Mouse (Mus musculus) C2C12 (cell line): ENCODE results near the gene Tor4a. TPM values are rescaled to one million over a fixed set of nuclear protein-coding genes. Genes with fewer than 3 reads are reported as not detected.

Source experiments
- H3K27me3 ChIP-seq: one replicate; pipeline ENCODE4 v1.6.1; 2011; ENCODE audit not compliant: control insufficient read depth, insufficient read depth, insufficient read length
- H3K36me3 ChIP-seq: one replicate; pipeline ENCODE4 v1.6.1; 2011; ENCODE audit not compliant: control insufficient read depth, insufficient read depth
- H3K4me3 ChIP-seq: one replicate; pipeline ENCODE4 v1.5.1; 2011; ENCODE audit warnings: mild to moderate bottlenecking, control low read depth; ENCODE audit not compliant: poor library complexity, insufficient read depth, severe bottlenecking
- H3K79me2 ChIP-seq: one replicate; pipeline ENCODE4 v1.6.1; 2011; ENCODE audit not compliant: control insufficient read depth, insufficient read depth
- H3K79me3 ChIP-seq: one replicate; pipeline ENCODE4 v1.6.1; 2011; ENCODE audit warnings: low read depth, control low read depth
- H3ac ChIP-seq: one replicate; pipeline ENCODE3; 2011; ENCODE audit warnings: low read depth; ENCODE audit not compliant: control insufficient read depth, insufficient read length
- CEBPB ChIP-seq: IDR thresholded peaks from one replicate; pipeline ENCODE4 v1.6.1; 2011; ENCODE audit warnings: low read depth, mild to moderate bottlenecking, control low read depth, moderate library complexity
- CTCF ChIP-seq: IDR thresholded peaks from one replicate; pipeline ENCODE4 v1.5.1; 2011; ENCODE audit not compliant: control insufficient read depth, insufficient read depth, insufficient read length
- FOSL1 ChIP-seq: IDR thresholded peaks from one replicate; pipeline ENCODE4 v1.8.0; 2011; ENCODE audit warnings: mild to moderate bottlenecking, low read length; ENCODE audit not compliant: poor library complexity, insufficient read depth, severe bottlenecking
- MAX ChIP-seq: IDR thresholded peaks from one replicate; pipeline ENCODE4 v1.6.1; 2011; ENCODE audit warnings: mild to moderate bottlenecking, control low read depth
- MYOD1 ChIP-seq: IDR thresholded peaks from one replicate; pipeline ENCODE4 v1.6.1; 2011; ENCODE audit warnings: low read depth; ENCODE audit not compliant: control insufficient read depth, insufficient read length
- MYOG ChIP-seq: IDR thresholded peaks from one replicate; pipeline ENCODE4 v1.6.1; 2011; ENCODE audit not compliant: control insufficient read depth, insufficient read length; ENCODE audit errors: extremely low read depth
- USF1 ChIP-seq: IDR thresholded peaks from one replicate; pipeline ENCODE4 v1.6.1; 2011; ENCODE audit warnings: low read depth, mild to moderate bottlenecking, control low read depth, moderate library complexity
- polyA plus RNA-seq: library from polyadenylated mRNA; unstranded; fragments of >200 nt; fragmentation: generic; extraction: Trizol; gene quantifications from one replicate; pipeline ENCODE4 v1.2.1, GENCODE M21; 2012; ENCODE audit warnings: missing spikeins

Gene Tor4a
- polyA plus RNA-seq, 1 experiment: 15.5 TPM

DNA sequence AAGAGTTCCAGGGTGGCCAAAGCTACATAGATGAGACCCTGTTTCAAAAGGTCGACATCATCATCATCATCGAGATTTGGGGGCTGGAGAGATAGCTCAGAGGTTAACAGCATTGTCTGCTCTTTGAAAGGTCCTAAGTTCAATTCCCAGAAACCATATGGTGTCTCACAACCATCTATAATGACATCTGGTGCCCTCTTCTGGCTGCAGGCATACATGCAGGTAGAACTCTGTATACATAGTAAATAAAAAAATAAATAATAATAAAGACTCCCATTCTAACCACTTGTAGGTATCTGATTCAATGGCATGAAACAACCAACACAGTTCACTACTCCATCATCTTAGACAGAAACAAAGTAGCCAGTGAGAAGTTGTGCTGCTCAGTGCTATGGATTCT, 39.7 kb downstream of the Tor4a start:
- Histone ChIP-seq H3K79me2 (no peaks in the 10 kb centered on the region), H3K36me3 (no peaks in the 10 kb centered on the region), H3K79me3 (no peaks in the 10 kb centered on the region), H3ac (no peak overlapping the region), H3K4me3 (no peak overlapping the region), H3K27me3 (no peaks in the 10 kb centered on the region)
- TF ChIP-seq MYOD1: no peak
- TF ChIP-seq USF1: no peak
- no peak for TF ChIP-seq MYOG
- no peak for TF ChIP-seq CEBPB
- no peak for TF ChIP-seq MAX
- TF ChIP-seq FOSL1: no peak
- no peak for TF ChIP-seq CTCF

DNA sequence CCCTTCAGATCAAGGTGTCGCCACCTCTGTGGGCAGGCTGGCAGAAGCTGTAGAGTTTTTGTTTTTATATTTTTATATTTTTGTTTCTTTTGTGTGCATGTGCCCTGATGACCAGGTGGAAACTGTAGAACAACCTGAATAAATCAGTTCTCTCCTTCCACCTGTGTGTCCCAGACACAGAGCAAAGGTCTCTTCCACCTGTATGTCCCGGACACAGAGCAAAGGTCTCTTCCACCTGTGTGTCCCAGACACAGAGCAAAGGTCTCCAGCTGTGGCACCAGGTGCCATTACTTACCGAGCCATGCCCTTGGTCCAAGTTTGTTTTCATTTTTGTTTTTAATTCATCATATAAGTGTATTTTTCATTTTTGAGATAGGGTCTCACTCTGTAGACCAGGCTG, 40.5 kb downstream of the Tor4a start:
- no peak overlapping the region for H3ac ChIP-seq
- H3K79me2 ChIP-seq: no peaks in the 10 kb centered on the region
- H3K79me3 ChIP-seq: no peaks in the 10 kb centered on the region
- TF ChIP-seq FOSL1 (no peak), USF1 (no peak), MAX (no peak), MYOD1 (no peak), CEBPB (no peak), MYOG (no peak), CTCF (no peak)
- H3K4me3 ChIP-seq: no peak overlapping the region
- no peaks in the 10 kb centered on the region for H3K36me3 ChIP-seq
- no peaks in the 10 kb centered on the region for H3K27me3 ChIP-seq

DNA sequence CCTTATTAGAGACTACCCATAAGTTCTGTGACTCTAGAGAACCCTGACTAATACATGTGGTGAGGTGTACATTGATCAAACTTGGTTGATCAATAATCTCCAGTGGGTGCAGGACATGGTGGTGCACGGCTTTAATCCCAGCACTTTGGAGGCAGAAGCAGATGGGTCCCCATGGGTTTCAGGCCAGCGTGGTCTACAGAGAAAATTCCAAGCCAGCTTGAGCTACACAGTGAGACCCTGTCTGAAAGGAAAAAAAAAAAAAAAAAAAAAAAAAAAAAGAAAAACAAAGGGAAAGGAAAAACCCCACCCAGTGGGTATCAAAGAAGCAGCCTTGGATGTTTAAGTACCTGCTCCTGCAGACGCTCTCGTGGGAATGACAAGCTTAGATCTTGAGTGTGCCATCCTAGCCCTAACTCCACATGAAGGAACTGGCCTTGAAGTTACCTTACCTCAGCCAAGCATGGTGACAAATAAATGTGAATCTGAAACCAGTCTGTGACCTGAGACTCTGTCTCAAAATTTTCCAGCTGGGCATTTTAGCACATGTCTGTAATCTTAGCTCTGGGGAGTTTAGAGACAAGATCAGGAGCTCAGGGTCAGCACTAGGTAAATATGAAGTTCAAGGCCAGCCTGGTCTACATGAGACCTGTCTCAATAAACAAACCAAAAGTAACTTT, 45.3 kb downstream of the Tor4a start:
- Histone ChIP-seq H3K79me3 (no peaks in the 10 kb centered on the region), H3ac (no peak overlapping the region), H3K4me3 (no peak overlapping the region), H3K79me2 (no peaks in the 10 kb centered on the region), H3K36me3 (no peaks in the 10 kb centered on the region), H3K27me3 (no peaks in the 10 kb centered on the region)
- no peak for TF ChIP-seq CEBPB
- no peak for TF ChIP-seq FOSL1
- no peak for TF ChIP-seq USF1
- no peak for TF ChIP-seq MYOD1
- no peak for TF ChIP-seq MAX
- no peak for TF ChIP-seq CTCF
- TF ChIP-seq MYOG: no peak

DNA sequence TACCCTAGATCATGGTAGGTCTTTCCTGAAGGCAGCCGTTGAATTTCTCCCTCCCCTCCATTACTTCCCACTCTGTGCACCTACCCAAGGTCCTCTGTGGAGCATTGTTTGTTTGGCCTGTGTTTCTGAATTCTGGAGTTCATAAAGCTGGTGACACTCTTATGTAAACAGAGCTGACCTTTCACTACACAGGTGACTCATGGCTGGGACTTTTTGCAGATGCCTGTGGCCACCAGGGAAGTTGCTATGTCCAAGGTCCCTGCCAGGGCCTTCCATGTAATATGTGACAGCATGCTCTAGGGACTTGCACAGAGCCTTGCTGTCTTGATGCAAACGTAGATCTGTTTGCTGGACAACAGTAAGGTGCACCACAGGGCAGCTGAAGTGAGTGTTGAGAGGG, 47.0 kb downstream of the Tor4a start:
- Histone ChIP-seq H3K79me2 (peaks cover 6% of the 10 kb centered on the region), H3K4me3 (no peak overlapping the region)

DNA sequence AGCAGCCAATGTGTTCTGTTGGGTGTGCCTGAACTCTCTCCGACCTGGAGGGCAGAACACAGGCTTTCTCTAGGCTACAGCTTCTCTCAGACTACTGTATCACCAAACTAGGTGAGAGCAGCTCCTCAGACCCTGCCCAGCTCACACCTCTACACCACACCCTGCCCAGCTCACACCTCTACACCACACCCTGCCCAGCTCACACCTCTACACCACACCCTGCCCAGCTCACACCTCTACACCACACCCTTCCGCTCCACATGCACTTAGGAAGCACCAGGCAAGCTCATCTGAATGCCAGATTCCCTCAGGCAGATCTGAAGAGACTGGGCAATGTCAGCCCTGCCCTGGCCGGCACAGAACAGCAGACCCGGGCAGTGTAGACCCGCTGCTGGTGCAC, 48.8 kb downstream of the Tor4a start:
- H3K79me2 ChIP-seq: peaks cover 23% of the 10 kb centered on the region
- TF ChIP-seq USF1 (no peak), MYOG (no peak), CTCF (no peak), MAX (no peak), MYOD1 (no peak), CEBPB (no peak), FOSL1 (no peak)
- H3ac ChIP-seq: no peak overlapping the region
- H3K79me3 ChIP-seq: no peaks in the 10 kb centered on the region
- no peaks in the 10 kb centered on the region for H3K36me3 ChIP-seq
- H3K4me3 ChIP-seq: no peak overlapping the region
- H3K27me3 ChIP-seq: no peaks in the 10 kb centered on the region

More for the DNA sequence above, 47.0 kb downstream of the Tor4a start:
- no peaks in the 10 kb centered on the region for H3K36me3 ChIP-seq
- no peaks in the 10 kb centered on the region for H3K79me3 ChIP-seq
- no peaks in the 10 kb centered on the region for H3K27me3 ChIP-seq
- H3ac ChIP-seq: no peak overlapping the region
- TF ChIP-seq CTCF: no peak
- no peak for TF ChIP-seq MAX
- no peak for TF ChIP-seq USF1
- no peak for TF ChIP-seq MYOD1
- TF ChIP-seq FOSL1: no peak
- no peak for TF ChIP-seq CEBPB
- TF ChIP-seq MYOG: no peak
